Mouse (Mus musculus): ENCODE measurements around the gene Ulk2. TPM values are rescaled to one million over a fixed set of nuclear protein-coding genes. Genes with fewer than 3 reads are reported as not detected.
"Not testable (repeated sequence)": the region's sequence is repeated elsewhere in the genome, so short reads cannot be mapped to it uniquely, and the experiment has no call there.

The Ulk2 gene
- 10 to 100 TPM; 71.9 to 76.5 (median 75.6) TPM for total RNA-seq (2022)

GRCm38 (mm10) chr11:61854988-61855411, at the start of gene Ulk2:
Ulk2 (minus strand) TSS chr11:61855073.
- peak; percentile 83 to 89 for DNase-seq (ENCODE audit: low spot score in 2 of 2)

DNA sequence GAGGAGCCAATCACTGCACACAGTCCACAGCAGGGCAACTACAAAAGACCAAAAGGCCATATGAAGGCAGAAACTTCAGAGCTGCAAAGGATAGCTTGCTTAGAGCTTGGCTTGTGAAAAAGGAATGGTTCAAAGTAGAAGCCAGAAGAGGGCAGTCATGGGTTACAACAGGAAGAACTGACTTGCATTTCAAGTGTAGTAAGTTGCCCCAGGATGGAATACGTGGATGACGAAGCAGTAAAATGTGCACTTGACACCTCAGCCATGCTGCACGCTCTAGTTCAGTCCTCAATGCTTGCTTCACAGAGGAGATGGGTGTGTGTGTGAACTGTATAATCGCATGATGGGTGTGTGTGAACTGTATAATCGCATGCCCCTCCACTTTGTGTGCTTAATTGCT, 27.3 kb upstream of the Ulk2 start:
- no peak for DNase-seq (ENCODE audit: low spot score in 2 of 2)

GRCm38 (mm10) chr11:61879921-61880320, 25.0 kb upstream of the Ulk2 start:
- DNase-seq (ENCODE audit: low spot score in 2 of 2) = no peak

- DNase-seq (ENCODE audit: low spot score in 2 of 2) = no peak
Measured at GRCm38 (mm10) chr11:61871881-61872280, 17.0 kb upstream of the Ulk2 start.

DNA sequence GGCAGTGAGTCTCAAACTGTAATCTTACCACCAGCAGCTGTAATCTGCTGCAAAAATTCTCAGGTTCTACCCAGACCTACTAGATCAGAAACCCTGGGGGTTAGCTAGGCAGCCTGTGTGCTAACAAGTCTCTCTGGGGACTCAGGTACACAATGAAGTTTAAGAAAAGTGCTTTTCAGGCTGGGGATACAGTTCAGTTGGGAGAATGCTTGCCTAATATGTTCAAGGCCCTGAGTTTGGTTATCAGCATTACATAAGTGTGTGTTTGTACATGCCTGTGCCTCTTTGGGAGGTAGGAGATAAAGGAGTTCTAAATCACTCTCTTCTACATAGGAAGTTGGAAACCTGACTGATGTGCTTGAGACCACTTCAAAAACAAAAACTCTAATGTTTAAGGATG, 12.0 kb upstream of the Ulk2 start:
- DNase-seq (ENCODE audit: low spot score in 2 of 2) = no peak

- no peak for DNase-seq (ENCODE audit: low spot score in 2 of 2)
Measured at GRCm38 (mm10) chr11:61861781-61862547, 7.1 kb upstream of the Ulk2 start.

DNA sequence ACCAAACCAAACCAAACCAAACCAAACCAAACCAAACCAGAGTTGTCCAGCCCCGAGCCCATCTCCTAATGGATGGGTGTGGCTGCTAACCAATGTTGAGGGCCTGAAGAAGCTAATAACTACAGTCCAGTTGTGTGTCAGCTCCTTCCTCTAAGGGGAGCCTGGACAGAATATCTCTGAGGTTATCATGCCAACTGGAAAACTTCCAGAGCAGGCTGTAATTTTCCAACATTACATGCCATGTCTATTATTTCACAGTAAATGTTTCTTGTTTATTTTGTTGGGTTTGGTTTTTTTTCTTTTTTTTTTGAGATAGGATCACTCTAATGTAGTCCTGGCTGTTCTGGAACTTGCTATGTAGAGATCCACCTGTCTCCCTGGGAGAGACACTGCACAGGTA, 4.4 kb upstream of the Ulk2 start:
- DNase-seq (ENCODE audit: low spot score in 2 of 2) = no peak

DNA sequence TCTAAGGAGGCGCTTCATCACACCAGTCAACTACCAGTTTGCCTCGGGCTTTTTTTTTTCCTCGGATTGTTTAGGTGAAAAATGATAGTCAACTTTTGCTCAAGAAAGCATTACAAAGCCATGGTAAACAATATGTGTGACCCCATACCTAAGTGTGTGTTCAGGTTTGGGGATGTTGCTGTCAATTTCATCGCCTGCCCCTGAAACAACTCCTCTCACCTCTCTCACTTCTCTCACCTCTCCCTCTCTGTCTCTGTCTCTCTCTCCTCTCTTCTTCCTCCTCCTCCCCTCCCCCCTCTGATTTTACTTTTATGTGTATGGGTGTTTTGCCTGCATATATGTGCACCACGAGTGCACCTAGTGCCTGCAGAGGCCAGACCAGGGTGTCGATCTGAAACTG, 666 bp upstream of the Ulk2 start:
- DNase-seq (ENCODE audit: low spot score in 2 of 2) = no peak

- DNase-seq (ENCODE audit: low spot score in 2 of 2) = peak; percentile 67 to 78
Measured at GRCm38 (mm10) chr11:61854211-61854987, 474 bp downstream of the Ulk2 start.

DNA sequence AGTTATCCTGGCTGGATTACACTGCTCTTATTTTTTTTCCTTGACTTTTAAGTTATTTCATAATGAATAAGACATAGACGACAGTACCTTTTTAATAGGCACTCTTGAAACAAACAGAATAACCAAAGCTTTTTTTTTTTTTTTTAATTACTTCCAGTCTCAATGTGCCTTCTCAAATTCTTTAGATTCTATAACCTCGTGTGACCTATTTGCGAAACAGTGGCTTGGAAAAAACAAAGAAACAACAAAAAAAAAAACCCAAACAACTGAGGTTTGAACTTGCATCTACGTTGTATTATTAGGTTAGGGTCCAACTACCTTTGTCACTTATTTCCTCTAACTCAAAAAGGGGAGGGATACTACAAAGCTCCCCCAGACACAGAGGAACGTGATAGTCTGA, 1.2 kb downstream of the Ulk2 start:
- no peak for DNase-seq (ENCODE audit: low spot score in 2 of 2)

- no peak for DNase-seq (ENCODE audit: low spot score in 2 of 2)
Measured at GRCm38 (mm10) chr11:61852916-61853315, 2.0 kb downstream of the Ulk2 start.

DNA sequence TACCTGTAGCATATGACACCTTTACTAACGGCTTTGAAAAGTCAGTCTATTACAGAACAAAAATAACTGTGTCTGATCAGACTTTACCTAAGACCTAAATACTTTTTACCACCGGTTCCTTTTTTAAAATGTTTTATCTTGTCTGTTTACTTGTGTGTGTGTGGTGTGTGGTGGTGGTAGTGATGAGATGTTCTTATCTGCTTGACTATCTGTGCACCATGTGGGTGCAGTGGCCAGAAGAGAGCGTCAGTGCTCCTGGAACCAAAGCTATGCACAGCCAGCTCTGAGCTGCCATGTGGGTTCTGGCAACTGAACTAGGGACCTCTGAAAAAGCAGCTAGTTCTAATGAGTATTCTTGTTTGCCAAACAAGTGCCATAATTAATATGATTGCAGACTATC, 3.7 kb downstream of the Ulk2 start:
- no peak for DNase-seq (ENCODE audit: low spot score in 2 of 2)

DNA sequence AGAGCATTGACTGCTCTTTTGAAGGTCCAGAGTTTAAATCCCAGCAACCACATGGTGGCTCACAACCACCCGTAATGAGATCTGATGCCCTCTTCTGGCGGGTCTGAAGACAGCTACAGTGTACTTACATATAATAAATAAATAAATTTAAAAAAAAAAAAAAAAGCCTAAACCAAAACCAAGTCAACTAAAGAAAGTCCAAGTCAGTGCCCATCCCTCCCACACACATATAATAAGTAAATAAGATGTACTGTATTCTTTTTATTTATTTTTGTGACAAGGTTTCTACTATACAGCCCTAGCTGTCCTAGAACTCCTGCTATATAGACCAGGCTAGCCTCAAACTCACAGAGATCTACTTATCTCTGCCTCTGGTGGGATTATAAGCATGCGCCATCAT, 14.2 kb downstream of the Ulk2 start:
- not testable (repeated sequence) for DNase-seq (ENCODE audit: low spot score in 2 of 2)

- no peak for DNase-seq (ENCODE audit: low spot score in 2 of 2)
Measured at GRCm38 (mm10) chr11:61839940-61840339, 14.9 kb downstream of the Ulk2 start.

- no peak for DNase-seq (ENCODE audit: low spot score in 2 of 2)
Measured at GRCm38 (mm10) chr11:61839182-61839581, 15.7 kb downstream of the Ulk2 start.

DNA sequence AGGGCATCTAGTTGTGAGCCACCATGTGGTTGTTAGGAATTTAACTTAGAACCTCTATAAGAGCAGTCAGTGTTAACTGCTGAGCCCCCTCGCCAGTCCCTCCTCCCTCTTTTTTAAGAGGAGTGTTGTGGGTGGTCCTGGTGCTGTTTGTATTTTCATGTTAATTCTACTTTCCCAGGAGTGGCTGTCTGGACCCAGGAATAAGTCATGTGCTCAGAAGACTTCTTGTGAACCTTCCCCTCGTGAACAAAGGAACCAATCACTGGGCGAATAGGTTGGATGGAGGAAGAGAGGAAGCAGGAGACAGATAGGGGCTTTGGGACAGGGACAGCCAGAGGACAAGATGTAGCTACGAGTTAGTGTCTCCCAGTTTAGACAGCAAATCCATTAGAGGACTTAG, 45.1 kb downstream of the Ulk2 start:
- no peak for DNase-seq (ENCODE audit: low spot score in 2 of 2)

DNA sequence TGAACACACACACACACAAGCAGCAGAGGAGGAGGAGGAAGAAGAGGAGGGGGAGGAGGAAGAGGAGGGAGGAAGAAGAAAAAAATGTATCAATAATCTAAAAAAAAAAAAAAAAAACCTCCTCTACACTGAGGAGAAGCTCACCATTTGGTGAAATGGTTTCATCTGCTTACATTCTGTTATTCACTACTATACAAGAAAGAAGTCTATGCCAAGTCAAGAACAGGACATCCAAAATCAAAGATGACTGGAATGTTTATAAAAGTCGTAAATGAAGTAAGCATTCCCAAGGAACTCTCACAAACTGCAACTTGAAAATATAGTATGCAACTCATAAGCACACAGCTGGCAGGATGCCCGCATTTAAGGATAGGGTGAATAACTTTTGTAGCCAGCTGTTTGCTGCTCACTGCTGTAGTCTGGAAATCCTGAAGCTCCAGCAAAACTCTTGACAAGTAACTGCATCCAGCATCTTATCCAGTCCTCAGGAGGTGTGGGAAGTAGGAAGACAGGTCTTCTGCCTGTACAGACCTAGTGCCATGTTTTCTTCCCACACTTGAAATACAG, 46.2 kb downstream of the Ulk2 start:
- no peak for DNase-seq (ENCODE audit: low spot score in 2 of 2)

GRCm38 (mm10) chr11:61793441-61793840, 61.4 kb downstream of the Ulk2 start:
- no peak for DNase-seq (ENCODE audit: low spot score in 2 of 2)

DNA sequence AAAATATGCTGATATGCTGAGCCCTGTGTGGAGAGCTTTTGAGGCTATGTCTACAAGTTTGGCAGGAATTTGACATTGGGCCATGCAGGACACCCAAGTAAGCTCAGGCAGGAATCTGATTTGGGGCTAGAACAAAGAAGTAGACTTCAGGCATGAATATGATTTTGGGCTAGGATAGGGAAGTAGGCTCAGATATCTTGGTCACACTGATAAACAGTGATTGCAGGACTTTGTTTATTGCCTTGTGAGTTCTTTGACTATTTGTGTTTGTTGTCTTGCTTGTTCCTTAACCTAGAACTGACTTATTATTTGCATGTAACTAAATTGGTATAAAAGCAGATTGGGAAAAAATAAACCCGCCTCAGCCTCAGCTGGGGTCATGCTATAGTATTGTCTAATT, 66.3 kb downstream of the Ulk2 start:
- DNase-seq (ENCODE audit: low spot score in 2 of 2) = no peak

DNA sequence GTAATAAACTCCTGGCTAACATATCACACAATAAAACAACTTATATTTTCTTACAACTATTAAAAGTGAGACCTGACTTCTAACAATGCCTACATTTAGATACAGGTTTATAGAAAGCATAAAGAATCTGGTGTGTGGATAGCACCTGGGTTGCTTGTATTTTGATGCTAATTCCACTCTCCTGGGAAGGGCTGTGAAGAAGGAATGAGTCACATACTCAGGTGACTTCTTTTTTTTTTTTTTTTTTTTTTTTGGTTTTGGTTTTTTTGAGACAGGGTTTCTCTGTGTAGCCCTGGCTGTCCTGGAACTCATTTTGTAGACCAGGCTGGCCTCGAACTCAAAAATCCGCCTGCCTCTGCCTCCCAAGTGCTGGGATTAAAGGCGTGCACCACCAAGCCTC, 72.3 kb downstream of the Ulk2 start:
- DNase-seq (ENCODE audit: low spot score in 2 of 2) = not testable (repeated sequence)

- DNase-seq (ENCODE audit: low spot score in 2 of 2) = no peak
Measured at GRCm38 (mm10) chr11:61774551-61775149, 80.2 kb downstream of the Ulk2 start.
